ENCODE assay signal across 9 mouse cellular contexts in the genomic region with DNA sequence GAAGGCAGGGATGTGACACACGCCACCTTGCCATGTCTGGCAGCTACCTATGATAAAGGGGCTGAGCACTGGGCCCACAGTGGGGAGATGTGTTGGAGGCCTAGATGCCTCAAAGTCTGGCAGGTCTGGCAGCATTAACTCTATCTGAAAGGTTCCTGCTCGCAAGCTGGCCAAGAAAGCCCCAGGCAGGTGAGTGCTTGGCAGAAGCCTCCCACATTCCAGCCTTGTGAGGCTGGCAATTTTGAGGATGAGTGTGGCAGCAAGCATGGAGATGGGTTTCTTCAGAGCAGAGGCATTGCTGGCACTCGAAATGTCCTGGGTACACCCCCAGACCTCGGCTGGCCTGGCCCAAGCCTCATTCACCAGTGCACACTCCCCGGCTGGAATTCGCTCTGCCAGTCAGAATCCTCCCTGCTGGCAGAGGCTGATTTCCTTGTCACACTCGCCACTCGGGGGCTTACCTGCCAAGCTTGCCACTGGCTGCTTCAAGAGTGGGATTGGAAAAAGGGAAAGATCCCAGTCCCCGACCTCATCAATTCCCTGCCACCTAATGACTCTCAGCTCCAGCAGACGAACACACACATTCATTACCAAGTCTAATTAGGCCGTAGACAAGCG. TPM values are rescaled to one million over a fixed set of nuclear protein-coding genes. Genes with fewer than 3 reads are reported as not detected.
DNase-seq lines count a peak whose midpoint lies in the region; ATAC-seq and TF ChIP-seq lines count a peak whose summit lies in the region.
"Had no signal": no experiment of that assay in that cellular context is flagged by ENCODE, and none has a peak within 500 bp of the region (broad histone marks: within the 10 kb centered on the region; RNA-seq: fewer than 3 reads in every experiment).

No protein-coding gene starts in this region.

- no peaks in the 10 kb centered on the region for H3K9me3 ChIP-seq in kidney, embryonic 16.5 days (ENCODE audit: low read length)
- no peaks in the 10 kb centered on the region for H3K9me3 ChIP-seq in kidney, embryonic 14.5 days (ENCODE audit: control insufficient read depth, low read length)
- no peaks in the 10 kb centered on the region for H3K9me3 ChIP-seq in midbrain, postnatal 0 days (ENCODE audit: low read length)
- H3K9me3 ChIP-seq: embryonic facial prominence, embryonic 12.5 days had no signal

- TF ChIP-seq CTCF in midbrain, postnatal 0 days (IDR thresholded peaks at IDR 0.05): 0 out of 2 replicates have a peak, but pooled peaks have one; percentile 8

- DNase-seq in cerebellum, adult 11 months: peak; percentile 35
- DNase-seq in cerebellum, postnatal 14 days: peak; percentile 62 to 75
- peak; percentile 39 for DNase-seq in midbrain, postnatal 0 days (ENCODE audit: low spot score)
- DNase-seq in layer of hippocampus, postnatal 14 days (ENCODE audit: low spot score in 2 of 2): no peak
- DNase-seq: thymus, postnatal 36 days had no signal

- H3K27ac ChIP-seq in kidney, embryonic 16.5 days (ENCODE audit: low read length): no peak overlapping the region
- no peak overlapping the region for H3K27ac ChIP-seq in kidney, embryonic 14.5 days (ENCODE audit: low read depth, low read length)
- H3K27ac ChIP-seq in midbrain, postnatal 0 days (ENCODE audit: low read depth, low read length): no peak overlapping the region
- H3K27ac ChIP-seq: embryonic facial prominence, embryonic 12.5 days had no signal

- WGBS in kidney, embryonic 16.5 days: 66% methylated on average over 12 of the region's 12 CpGs
- WGBS in kidney, embryonic 14.5 days: 59% methylated on average over 12 of the region's 12 CpGs
- 43% methylated on average over 12 of the region's 12 CpGs for WGBS in midbrain, postnatal 0 days

- peaks cover 20% of the 10 kb centered on the region for H3K27me3 ChIP-seq in kidney, embryonic 16.5 days (ENCODE audit: insufficient read depth, low read length)
- H3K27me3 ChIP-seq in kidney, embryonic 14.5 days (ENCODE audit: control insufficient read depth, insufficient read depth, low read length): peaks cover 16% of the 10 kb centered on the region
- H3K27me3 ChIP-seq in midbrain, postnatal 0 days (ENCODE audit: insufficient read depth, low read length): no peaks in the 10 kb centered on the region

- H3K4me2 ChIP-seq in kidney, embryonic 16.5 days (replicated peaks; ENCODE audit: low read depth, low read length): no peak overlapping the region
- no peak overlapping the region for H3K4me2 ChIP-seq in kidney, embryonic 14.5 days (replicated peaks; ENCODE audit: low read depth, low read length)
- H3K4me2 ChIP-seq in midbrain, postnatal 0 days (ENCODE audit: low read depth, low read length, poor library complexity, severe bottlenecking): no peak overlapping the region
- H3K4me2 ChIP-seq: embryonic facial prominence, embryonic 12.5 days had no signal

- H3K36me3 ChIP-seq in kidney, embryonic 16.5 days (ENCODE audit: insufficient read depth, low read length): no peaks in the 10 kb centered on the region
- H3K36me3 ChIP-seq in kidney, embryonic 14.5 days (ENCODE audit: control insufficient read depth, insufficient read depth, low read length): no peaks in the 10 kb centered on the region
- H3K36me3 ChIP-seq in midbrain, postnatal 0 days (ENCODE audit: insufficient read depth, low read length): no peaks in the 10 kb centered on the region; the same call in 1 of the 2 replicates
- H3K36me3 ChIP-seq: embryonic facial prominence, embryonic 12.5 days had no signal

- no peak overlapping the region for H3K4me3 ChIP-seq in kidney, embryonic 16.5 days (ENCODE audit: low read length)
- H3K4me3 ChIP-seq in kidney, embryonic 14.5 days (ENCODE audit: low read length): no peak overlapping the region
- no peak overlapping the region for H3K4me3 ChIP-seq in midbrain, postnatal 0 days (ENCODE audit: low read depth, low read length)
- H3K4me3 ChIP-seq: embryonic facial prominence, embryonic 12.5 days had no signal

- H3K9ac ChIP-seq in kidney, embryonic 16.5 days (replicated peaks; ENCODE audit: low read length): 0 out of 2 replicates have a peak overlapping the region, but pooled peaks have one; percentile 6
- no peak overlapping the region for H3K9ac ChIP-seq in kidney, embryonic 14.5 days (ENCODE audit: low read depth, low read length)
- H3K9ac ChIP-seq in midbrain, postnatal 0 days (replicated peaks; ENCODE audit: low read length, poor library complexity, severe bottlenecking): no peak overlapping the region
- H3K9ac ChIP-seq: embryonic facial prominence, embryonic 12.5 days had no signal

- H3K4me1 ChIP-seq in kidney, embryonic 16.5 days (ENCODE audit: insufficient read depth, low read length): peaks cover 34% of the 10 kb centered on the region
- 0 out of 2 replicates have a peak, but pooled peaks cover 4% of the 10 kb centered on the region for H3K4me1 ChIP-seq in kidney, embryonic 14.5 days (ENCODE audit: control insufficient read depth, insufficient read depth, low read length)
- H3K4me1 ChIP-seq in midbrain, postnatal 0 days (ENCODE audit: insufficient read depth, low read length): peaks cover 6% of the 10 kb centered on the region; the same call in 1 of the 2 replicates

- no peak for ATAC-seq in kidney, embryonic 16.5 days (ENCODE audit: low FRiP score, low TSS enrichment)
- no peak for ATAC-seq in kidney, embryonic 14.5 days (ENCODE audit: low FRiP score, low TSS enrichment)
- no peak for ATAC-seq in midbrain, postnatal 0 days (ENCODE audit: low FRiP score)
- ATAC-seq in monocyte, adult 5-6 weeks (replicated peaks; ENCODE audit: insufficient number of reproducible peaks, low FRiP score, low TSS enrichment, poor library complexity, severe bottlenecking): no peak

RNA-seq across cellular contexts. Expression of a gene that starts 5.4 kb away (rescaled TPM):
- polyA plus RNA-seq in kidney, embryonic 16.5 days (2015; fragmentation: Nextera tagmentation; extraction: Ambion mirVana): 2.6 and 3.1 TPM in 2 replicates
- 1.6 and 1.8 TPM in 2 replicates for polyA plus RNA-seq in kidney, embryonic 14.5 days (2014; fragmentation: Nextera tagmentation; extraction: Ambion mirVana)
- 9.0 and 13.5 TPM in 2 replicates for total RNA-seq in midbrain, postnatal 0 days (2014; rRNA removed)
- 4.9 and 5.8 TPM in 2 replicates for polyA plus RNA-seq in midbrain, postnatal 0 days (2015; fragmentation: Nextera tagmentation; extraction: Ambion mirVana)
- total RNA-seq in monocyte, adult 5-6 weeks (2017): 231 to 259 TPM (median 238 TPM) in 3 replicates
- 10 to 100 TPM; 20.4 to 22.8 TPM for total RNA-seq in layer of hippocampus, postnatal 14 days (2021)

RNA-seq across cellular contexts. Expression of a gene that starts 39.7 kb away (rescaled TPM):
- 4.8 and 5.5 TPM in 2 replicates for polyA plus RNA-seq in kidney, embryonic 16.5 days (2015; fragmentation: Nextera tagmentation; extraction: Ambion mirVana)
- polyA plus RNA-seq in kidney, embryonic 14.5 days (2014; fragmentation: Nextera tagmentation; extraction: Ambion mirVana): 2.9 TPM in 2 replicates
- 3.9 and 5.3 TPM in 2 replicates for total RNA-seq in midbrain, postnatal 0 days (2014; rRNA removed)
- 0.63 and 0.67 TPM in 2 replicates for polyA plus RNA-seq in midbrain, postnatal 0 days (2015; fragmentation: Nextera tagmentation; extraction: Ambion mirVana)
- total RNA-seq in monocyte, adult 5-6 weeks (2017): 8.7 to 31.8 TPM (median 21.0 TPM) in 3 replicates
- 1 to 10 TPM; 3.0 to 3.9 TPM for total RNA-seq in layer of hippocampus, postnatal 14 days (2021)

Comparison
In these comparisons a context has a peak if more than half of its experiments do, and no peak if none do; other contexts are left out.
1. DNase-seq: peak in cerebellum, adult 11 months (single experiment), cerebellum, postnatal 14 days (2 of 2) and midbrain, postnatal 0 days (single experiment); none in layer of hippocampus, postnatal 14 days (0 of 2).